Mouse (Mus musculus): ENCODE measurements around the gene Fam69b. TPM values are rescaled to one million over a fixed set of nuclear protein-coding genes. Genes with fewer than 3 reads are reported as not detected.

The Fam69b gene
- total RNA-seq (2023) = 3.5 to 5.5 TPM (median 4.9 TPM) in 4 replicates

GRCm38 (mm10) chr2:26627921-26628739 lies at the start of gene Fam69b:
Gene Fam69b, plus strand, starts transcription at chr2:26628457.

DNA sequence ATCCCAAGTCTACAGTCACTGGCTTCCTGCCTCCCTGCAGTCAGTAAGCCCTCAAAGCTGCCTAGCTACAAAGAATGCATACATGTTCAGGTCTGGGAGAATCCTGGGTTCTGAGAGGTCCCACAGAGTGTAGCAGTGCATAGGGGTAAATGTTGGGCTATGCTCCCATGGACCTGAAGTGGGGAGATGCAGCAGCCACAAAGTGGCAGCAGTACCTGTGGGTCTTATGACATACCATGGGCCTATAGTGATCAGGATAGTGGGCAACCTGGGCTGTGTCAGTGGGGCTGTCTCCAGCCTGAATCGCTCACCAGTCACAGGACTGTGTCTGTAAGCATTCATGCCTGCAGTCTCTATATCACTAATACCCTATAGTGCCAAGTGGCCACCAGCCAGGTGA lies 48.5 kb upstream of the Fam69b start, which contains the start of gene Egfl7:
Gene Egfl7 (plus strand): TSS at position 301 of the 400 bp plus-strand sequence.

DNA sequence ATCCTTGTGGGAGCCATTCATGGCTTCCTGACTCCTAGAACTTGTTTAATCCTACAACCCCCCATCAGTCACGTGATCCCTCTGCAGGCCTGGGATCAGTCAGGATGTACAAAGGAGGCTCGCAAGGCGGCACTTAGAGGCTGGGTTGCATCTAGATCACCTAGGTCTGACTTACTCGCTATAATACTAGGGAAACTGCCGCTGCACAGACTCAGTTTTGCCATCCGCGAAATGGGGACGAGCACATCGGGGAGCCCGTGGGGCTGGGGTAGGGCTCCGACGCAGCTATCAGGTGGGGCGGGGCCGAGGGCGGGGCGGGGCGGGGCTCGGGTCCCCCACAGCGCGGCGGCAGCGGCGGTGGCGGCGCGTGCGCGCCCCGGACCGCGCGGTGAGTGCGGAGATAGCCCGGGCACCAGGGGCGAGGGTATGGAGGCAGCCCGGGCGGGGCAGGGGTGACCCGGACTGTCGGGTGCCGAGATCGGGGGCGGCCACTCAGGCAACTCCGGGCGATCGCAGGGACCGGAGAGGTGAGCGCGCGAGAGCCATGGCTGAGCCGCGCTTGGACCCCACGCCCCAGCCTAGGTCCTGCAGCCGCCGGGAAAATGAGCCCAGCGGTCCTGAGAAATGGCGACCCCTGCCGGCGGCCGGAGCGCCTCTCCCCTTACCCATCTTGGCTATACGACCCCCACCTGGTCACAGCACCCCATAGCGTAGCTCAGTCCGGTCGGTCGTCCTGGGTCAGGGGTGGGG lies 41.8 kb upstream of the Fam69b start, which contains the start of gene Gm20532:
Gene Gm20532 (plus strand): TSS at position 346 of the 750 bp plus-strand sequence.

DNA sequence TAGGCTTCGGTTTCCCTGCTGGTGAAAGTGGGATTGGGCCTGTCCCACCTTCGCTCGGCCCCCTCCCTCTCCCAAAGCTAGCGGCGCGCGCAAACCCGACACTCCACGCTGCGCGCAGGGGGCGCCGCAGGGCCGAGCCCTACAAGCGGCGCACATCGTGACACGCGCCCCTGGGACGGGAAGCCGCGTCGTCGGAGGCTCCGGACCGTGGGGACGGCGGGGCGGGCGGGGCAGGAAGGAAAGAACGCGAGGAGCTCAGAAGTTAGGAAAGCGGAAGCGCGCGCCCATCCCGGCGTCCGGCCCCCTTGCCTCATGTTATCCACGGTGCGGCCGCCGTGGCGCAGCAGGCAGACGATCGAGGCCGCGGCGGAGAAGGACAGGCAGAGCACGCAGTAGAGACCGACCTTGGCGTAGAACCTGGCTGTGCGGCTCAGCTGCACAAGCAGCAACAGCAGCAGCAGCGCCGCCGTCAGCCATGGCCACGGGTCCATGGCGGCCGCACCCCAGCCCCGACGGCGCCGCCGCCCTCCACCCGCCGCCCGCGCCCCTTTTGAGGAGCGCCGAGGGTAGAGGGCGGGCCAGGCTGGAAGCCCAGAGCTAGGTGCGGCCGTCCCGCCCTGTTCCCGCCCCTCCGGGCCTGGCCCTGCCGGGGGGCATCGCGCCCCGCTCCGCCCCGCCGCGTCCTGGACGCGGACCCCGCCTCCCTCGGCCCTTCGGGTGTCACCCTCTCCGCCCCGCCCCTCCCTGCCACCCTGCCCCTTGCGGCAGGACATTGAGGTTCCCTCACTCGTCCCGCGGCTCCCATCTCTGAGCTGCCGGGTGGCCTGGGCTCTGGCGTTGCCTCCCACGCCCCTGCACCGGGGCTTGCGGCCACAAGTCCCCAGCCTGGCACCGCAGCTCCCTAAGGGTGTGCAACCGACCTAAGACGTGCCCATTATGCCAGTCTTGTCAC lies 24.3 kb upstream of the Fam69b start, which contains the start of gene Agpat2:
Gene Agpat2 (minus strand): TSS at position 698 of the 952 bp plus-strand sequence.

GRCm38 (mm10) chr2:26671182-26671581 lies 42.9 kb downstream of the Fam69b start, which contains the start of gene Lcn4:
Gene Lcn4, minus strand, starts transcription at chr2:26671282.

Other genes starting within 250 kb of the Fam69b start
- gene Snapc4, start 247.8 kb upstream of the Fam69b start, total RNA-seq (2023) = 104 to 118 TPM (median 114 TPM) in 4 replicates
- 115 to 127 TPM (median 119 TPM) in 4 replicates for gene Entr1, start 239.1 kb upstream of the Fam69b start, total RNA-seq (2023)
- gene Pmpca, start 239.1 kb upstream of the Fam69b start, total RNA-seq (2023) = 81.4 to 89.8 TPM (median 85.5 TPM) in 4 replicates
- 28.5 to 37.9 TPM (median 33.8 TPM) in 4 replicates for gene Inpp5e, start 219.3 kb upstream of the Fam69b start, total RNA-seq (2023)
- 84.8 to 109 TPM (median 93.3 TPM) in 4 replicates for gene Sec16a, start 183.2 kb upstream of the Fam69b start, total RNA-seq (2023)
- gene Notch1, start 111.8 kb upstream of the Fam69b start, total RNA-seq (2023) = 24.4 to 28.2 TPM (median 25.5 TPM) in 4 replicates
- 1.4 to 2.6 TPM (median 2.5 TPM) in 3 of 4 replicates, not detected in the other for gene Egfl7, start 48.4 kb upstream of the Fam69b start, total RNA-seq (2023)
- not detected in 4 replicates for gene Gm20532, start 41.8 kb upstream of the Fam69b start, total RNA-seq (2023)
- gene Agpat2, start 24.0 kb upstream of the Fam69b start, total RNA-seq (2023) = 20.3 to 25.0 TPM (median 20.7 TPM) in 4 replicates
- not detected in 4 replicates for gene Lcn4, start 42.8 kb downstream of the Fam69b start, total RNA-seq (2023)
- gene Abo, start 236.5 kb downstream of the Fam69b start, total RNA-seq (2023) = not detected in 4 replicates